9 mouse cellular contexts compared by ENCODE assay signal in the genomic region with DNA sequence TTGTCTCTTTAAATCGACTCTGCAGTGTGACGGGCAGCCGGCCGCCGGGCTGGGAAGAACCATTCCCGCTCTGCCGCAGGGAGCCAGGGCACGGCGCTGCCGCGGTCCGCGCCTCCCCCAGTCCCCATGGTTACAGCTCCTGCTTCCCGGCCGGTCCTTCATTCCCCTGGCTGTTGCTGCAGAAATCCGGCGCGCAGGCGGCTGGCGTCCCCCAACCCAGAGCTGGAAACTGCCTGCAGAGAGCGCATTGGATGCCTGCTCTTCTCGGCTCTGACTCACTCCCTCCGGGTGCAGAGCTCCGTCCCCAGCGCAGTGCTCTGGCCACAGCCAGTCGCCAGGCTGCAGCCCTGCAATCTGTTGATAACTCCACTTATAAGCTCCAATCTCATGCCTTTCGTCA. TPM values are rescaled to one million over a fixed set of nuclear protein-coding genes. Genes with fewer than 3 reads are reported as not detected.
DNase-seq lines count a peak whose midpoint lies in the region; ATAC-seq lines count a peak whose summit lies in the region.
"Had no signal": no experiment of that assay in that cellular context is flagged by ENCODE, and none has a peak within 500 bp of the region (broad histone marks: within the 10 kb centered on the region; RNA-seq: fewer than 3 reads in every experiment).

Adgra1 (plus strand) TSS at position 139 of the 400 bp plus-strand sequence.

- H3K4me3 ChIP-seq in heart, embryonic 11.5 days (ENCODE audit: low read depth, low read length), result no peak within 1 kb of the TSS

- H3K36me3 ChIP-seq in heart, embryonic 11.5 days (ENCODE audit: control insufficient read depth, insufficient read depth, low read length), result no peaks in the 10 kb centered on the region

- no peaks in the 10 kb centered on the region for H3K9me3 ChIP-seq in heart, embryonic 11.5 days (replicated peaks; ENCODE audit: control insufficient read depth, low read length)

- WGBS in heart, embryonic 11.5 days (ENCODE audit: insufficient replicate concordance), result 1% methylated on average over 27 of the region's 27 CpGs

- H3K9ac ChIP-seq in heart, embryonic 11.5 days (ENCODE audit: low read depth, low read length), result no peak within 1 kb of the TSS

- peaks cover 31% of the 10 kb centered on the region for H3K27me3 ChIP-seq in heart, embryonic 11.5 days (ENCODE audit: control insufficient read depth, insufficient read depth, low read length)

- no peak within 1 kb of the TSS for H3K27ac ChIP-seq in heart, embryonic 11.5 days (ENCODE audit: low read depth, low read length)

- peak; percentile 88 for DNase-seq in 3134 (ENCODE audit: extremely low read depth, insufficient read length, low spot score)
- peak; percentile 13 to 21 for DNase-seq in adrenal gland, postnatal 4 days (ENCODE audit: low spot score in 2 of 2)
- DNase-seq in fibroblast of lung, adult 2 months (ENCODE audit: low read depth), result peak; percentile 27
- peak; percentile 88 for DNase-seq in layer of hippocampus, adult 11-12 months (ENCODE audit: low spot score)
- DNase-seq in lung, postnatal 10 days, result peak; percentile 51
- DNase-seq in right cerebral cortex, adult 2 months (ENCODE audit: low spot score in 2 of 2), result peak; percentile 92 to 93

- H3K4me1 ChIP-seq in heart, embryonic 11.5 days (ENCODE audit: control insufficient read depth, insufficient read depth, low read length), result peaks cover 4% of the 10 kb centered on the region; the same call in 1 of the 2 replicates

- ATAC-seq in heart, embryonic 11.5 days (replicated peaks; ENCODE audit: insufficient number of reproducible peaks, low FRiP score, low TSS enrichment), result peak; percentile 66
- ATAC-seq in megakaryocyte, adult 5-6 weeks (ENCODE audit: poor library complexity, severe bottlenecking), result no peak

- peak within 1 kb of the TSS; percentile 55 for H3K4me2 ChIP-seq in heart, embryonic 11.5 days

RNA-seq across cellular contexts. Expression of gene Adgra1, which starts in this region (rescaled TPM):
- total RNA-seq in adrenal gland, postnatal 4 days (2021), result 1 to 10 TPM; 4.7 to 5.0 TPM
- polyA plus RNA-seq in heart, embryonic 11.5 days (2014; fragmentation: Nextera tagmentation; extraction: Ambion mirVana), result not detected in 2 replicates
- total RNA-seq in megakaryocyte, adult 5-6 weeks (2015), result not detected in 2 replicates
- total RNA-seq in megakaryocyte, adult 5-6 weeks (2017), result not detected in 2 replicates
- total RNA-seq: MEL had no signal

Comparison
In these comparisons a context has a peak if more than half of its experiments do, and no peak if none do; other contexts are left out.
1. RNA of gene Adgra1 (total RNA-seq): 4.7 to 5.0 TPM in adrenal gland, postnatal 4 days; not detected in megakaryocyte, adult 5-6 weeks; every median in the first group is over 4 times any median in the second.
2. Peak in ATAC-seq and H3K4me2 ChIP-seq in heart, embryonic 11.5 days; RNA of the gene not detected or under 1 TPM.
3. DNase-seq: peak in every context shown above with its lines; median percentile 92 in right cerebral cortex, adult 2 months; 88 in 3134; 88 in layer of hippocampus, adult 11-12 months; 51 in lung, postnatal 10 days; 27 in fibroblast of lung, adult 2 months; 17 in adrenal gland, postnatal 4 days.